Mouse (Mus musculus) liver, embryonic 12.5 days (tissue): Measurements from ENCODE around the gene Fmr1. TPM values are rescaled to one million over a fixed set of nuclear protein-coding genes. Genes with fewer than 3 reads are reported as not detected.
"Not testable (repeated sequence)": the region's sequence is repeated elsewhere in the genome, so short reads cannot be mapped to it uniquely, and the experiment has no call there.

ENCODE experiments used
- ATAC-seq: fragments of 200-750 bp; cut with Nextera tagmentation; 2 replicates; pipeline ENCODE4 v1.8.0; 2017; ENCODE audit warnings: moderate number of reproducible peaks, mild to moderate bottlenecking, moderate library complexity
- H3K27ac ChIP-seq: fragments of 300-500 bp; sonication (generic); 2 replicates; pipeline ENCODE4 v1.5.1; 2016; ENCODE audit warnings: mild to moderate bottlenecking
- H3K27me3 ChIP-seq: fragments of 300-500 bp; sonication (generic); replicated peaks from 2 replicates; pipeline ENCODE4 v1.6.1; 2016; ENCODE audit warnings: mild to moderate bottlenecking, moderate library complexity
- H3K36me3 ChIP-seq: fragments of 300-500 bp; sonication (generic); 2 replicates; pipeline ENCODE4 v1.6.1; 2016; ENCODE audit warnings: mild to moderate bottlenecking, moderate library complexity
- H3K4me1 ChIP-seq: fragments of 300-500 bp; sonication (generic); 2 replicates; pipeline ENCODE4 v1.6.1; 2016
- H3K4me2 ChIP-seq: fragments of 300-500 bp; sonication (generic); 2 replicates; pipeline ENCODE4 v1.6.1; 2016; ENCODE audit warnings: mild to moderate bottlenecking, moderate library complexity
- H3K4me3 ChIP-seq: fragments of 300-500 bp; sonication (generic); 2 replicates; pipeline ENCODE4 v1.5.1; 2016; ENCODE audit warnings: mild to moderate bottlenecking, moderate library complexity
- H3K9ac ChIP-seq: fragments of 300-500 bp; sonication (generic); 2 replicates; pipeline ENCODE4 v1.6.1; 2016; ENCODE audit warnings: mild to moderate bottlenecking, moderate library complexity
- H3K9me3 ChIP-seq: fragments of 300-500 bp; sonication (generic); replicated peaks from 2 replicates; pipeline ENCODE4 v1.6.1; 2016; ENCODE audit warnings: mild to moderate bottlenecking, moderate library complexity
- WGBS: fragments of 180-500 bp; shearing (Covaris S2); methylation state at CpG from one replicate; pipeline ENCODE4 v1.1.7; 2016; ENCODE audit not compliant: insufficient replicate concordance; 5-methylcytosine and 5-hydroxymethylcytosine counted together
- polyA plus RNA-seq: library from polyadenylated mRNA; unstranded; fragments of >200 nt; fragmentation: Nextera tagmentation; extraction: Ambion mirVana; gene quantifications from 2 replicates; pipeline ENCODE4 v1.2.1, GENCODE M21; 2016

Gene Fmr1
- polyA plus RNA-seq = 42.4 and 44.2 TPM in 2 replicates

DNA sequence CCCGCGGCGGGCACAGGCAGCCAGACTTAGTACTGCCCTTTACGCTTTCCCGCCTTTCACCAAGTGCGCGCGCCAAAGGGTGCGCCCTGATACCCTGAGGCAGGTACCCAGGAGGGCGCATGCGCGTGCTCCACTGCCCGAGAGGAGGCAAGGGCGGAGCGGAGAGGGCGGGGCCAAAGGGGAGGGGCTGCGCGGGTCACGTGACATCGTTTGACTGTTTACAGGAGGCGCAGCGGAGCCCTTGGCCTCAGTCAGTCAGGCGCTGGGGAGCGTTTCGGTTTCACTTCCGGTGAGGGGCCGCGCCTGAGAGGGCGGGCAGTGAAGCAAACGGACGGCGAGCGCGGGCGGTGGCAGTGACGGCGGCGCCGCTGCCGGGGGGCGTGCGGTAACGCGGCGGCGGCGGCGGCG, at the start of gene Fmr1:
TSS of gene Fmr1 (plus strand) at position 209 of the 408 bp plus-strand sequence.
- H3K4me2 ChIP-seq = peak within 1 kb of the TSS; percentile 68

GRCm38 (mm10) chrX:68641603-68642002, 36.7 kb upstream of the Fmr1 start:
- H3K27me3 ChIP-seq = no peaks in the 10 kb centered on the region
- no peaks in the 10 kb centered on the region for H3K9me3 ChIP-seq
- ATAC-seq = no peak
- 27% methylated on average over 1 of the region's 1 CpGs for WGBS
- no peaks in the 10 kb centered on the region for H3K36me3 ChIP-seq
- no peak overlapping the region for H3K27ac ChIP-seq
- no peak overlapping the region for H3K9ac ChIP-seq
- H3K4me2 ChIP-seq = no peak overlapping the region
- H3K4me3 ChIP-seq = no peak overlapping the region
- no peaks in the 10 kb centered on the region for H3K4me1 ChIP-seq

More for the DNA sequence above, at the start of gene Fmr1:
- Histone ChIP-seq H3K27me3 (peaks cover 11% of the 10 kb centered on the region), H3K36me3 (no peaks in the 10 kb centered on the region), H3K9ac (peak within 1 kb of the TSS; percentile 90), H3K27ac (peak within 1 kb of the TSS; percentile 92), H3K4me3 (peak within 1 kb of the TSS; percentile 76), H3K4me1 (peaks cover 9% of the 10 kb centered on the region), H3K9me3 (no peaks in the 10 kb centered on the region)
- WGBS = 12% methylated on average over 13 of the region's 49 CpGs
- peak; percentile 97 for ATAC-seq

- 56% methylated on average over 7 of the region's 7 CpGs for WGBS
- Histone ChIP-seq H3K27ac (no peak overlapping the region), H3K4me2 (no peak overlapping the region), H3K9ac (no peak overlapping the region), H3K4me1 (no peaks in the 10 kb centered on the region), H3K27me3 (no peaks in the 10 kb centered on the region), H3K36me3 (no peaks in the 10 kb centered on the region), H3K9me3 (no peaks in the 10 kb centered on the region), H3K4me3 (no peak overlapping the region)
- no peak for ATAC-seq
These were observed 33.0 kb upstream of the Fmr1 start for GRCm38 (mm10) chrX:68645154-68645919.

DNA sequence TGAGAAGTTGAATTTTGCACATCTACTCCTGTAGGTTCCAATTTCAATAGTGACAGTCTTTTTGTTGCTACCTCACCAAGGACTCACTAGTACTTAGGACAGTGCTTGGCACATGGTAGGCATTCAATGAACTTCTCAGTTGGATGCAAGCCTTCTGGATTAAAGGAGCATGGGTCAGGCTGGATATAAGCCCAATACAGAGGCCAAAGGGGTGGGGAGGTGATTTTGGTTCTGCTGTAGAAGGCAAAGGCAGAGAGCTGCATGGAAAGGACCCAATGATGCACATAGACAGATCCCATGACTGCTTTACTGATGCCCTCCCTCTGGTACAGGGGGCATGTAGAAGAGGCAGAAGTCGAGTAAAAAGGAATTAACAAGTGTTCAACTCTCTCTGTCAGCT, 833 bp upstream of the Fmr1 start:
- H3K4me3 ChIP-seq = peak overlapping the region; percentile 76
- peaks cover 9% of the 10 kb centered on the region for H3K4me1 ChIP-seq
- 14% methylated on average over 1 of the region's 1 CpGs for WGBS
- H3K4me2 ChIP-seq = peak overlapping the region; percentile 68
- peak overlapping the region; percentile 92; the same call in 1 of the 2 replicates for H3K27ac ChIP-seq
- H3K27me3 ChIP-seq = peaks cover 11% of the 10 kb centered on the region
- H3K36me3 ChIP-seq = no peaks in the 10 kb centered on the region
- H3K9me3 ChIP-seq = no peaks in the 10 kb centered on the region
- 0 out of 2 replicates have a peak, but pooled peaks have one; percentile 0 for ATAC-seq
- peak overlapping the region; percentile 68; the same call in 1 of the 2 replicates for H3K9ac ChIP-seq

- H3K4me1 ChIP-seq = peaks cover 9% of the 10 kb centered on the region
- peak; percentile 65 for ATAC-seq
- peak overlapping the region; percentile 92 for H3K27ac ChIP-seq
- no peaks in the 10 kb centered on the region for H3K36me3 ChIP-seq
- WGBS = 6% methylated on average over 28 of the region's 67 CpGs
- H3K4me3 ChIP-seq = peak overlapping the region; percentile 76
- peak overlapping the region; percentile 90 for H3K9ac ChIP-seq
- H3K4me2 ChIP-seq = peak overlapping the region; percentile 68
- peaks cover 11% of the 10 kb centered on the region for H3K27me3 ChIP-seq
- H3K9me3 ChIP-seq = no peaks in the 10 kb centered on the region
These were observed 610 bp downstream of the Fmr1 start for GRCm38 (mm10) chrX:68678815-68679486.

- Histone ChIP-seq H3K9me3 (no peaks in the 10 kb centered on the region), H3K4me1 (peaks cover 10% of the 10 kb centered on the region; the same call in 1 of the 2 replicates), H3K36me3 (no peaks in the 10 kb centered on the region), H3K4me3 (no peak overlapping the region), H3K27ac (no peak overlapping the region), H3K27me3 (no peaks in the 10 kb centered on the region), H3K9ac (no peak overlapping the region), H3K4me2 (no peak overlapping the region)
- ATAC-seq = no peak
- WGBS = 72% methylated on average over 2 of the region's 2 CpGs
These were observed 6.4 kb downstream of the Fmr1 start for GRCm38 (mm10) chrX:68684706-68685105.

DNA sequence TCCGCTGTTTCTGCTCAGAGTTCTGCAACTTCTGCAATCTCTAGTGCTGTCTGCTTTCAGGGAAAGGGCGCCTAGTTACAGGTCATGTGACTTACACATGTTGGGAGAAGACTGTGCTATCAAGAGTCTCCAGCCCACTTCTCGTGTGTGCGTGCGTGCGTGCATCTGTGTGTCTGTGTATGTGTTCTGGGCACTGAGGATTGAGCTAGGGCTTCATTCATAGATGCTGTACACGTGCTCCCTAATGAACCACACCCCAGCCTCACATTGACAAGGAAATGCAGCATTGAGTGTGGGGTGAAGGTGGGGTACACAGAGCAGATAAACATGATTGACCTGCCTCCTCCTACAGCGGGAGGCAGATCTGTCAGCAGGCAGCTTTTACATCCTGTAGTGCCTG, 13.6 kb downstream of the Fmr1 start:
- H3K4me2 ChIP-seq, H3K9me3 ChIP-seq, H3K27me3 ChIP-seq, H3K9ac ChIP-seq, H3K27ac ChIP-seq, H3K4me1 ChIP-seq, H3K4me3 ChIP-seq: not testable (repeated sequence)
- H3K36me3 ChIP-seq = peaks cover 11% of the 10 kb centered on the region
- peak; percentile 47; the same call in 1 of the 2 replicates for ATAC-seq
- 71% methylated on average over 8 of the region's 8 CpGs for WGBS

DNA sequence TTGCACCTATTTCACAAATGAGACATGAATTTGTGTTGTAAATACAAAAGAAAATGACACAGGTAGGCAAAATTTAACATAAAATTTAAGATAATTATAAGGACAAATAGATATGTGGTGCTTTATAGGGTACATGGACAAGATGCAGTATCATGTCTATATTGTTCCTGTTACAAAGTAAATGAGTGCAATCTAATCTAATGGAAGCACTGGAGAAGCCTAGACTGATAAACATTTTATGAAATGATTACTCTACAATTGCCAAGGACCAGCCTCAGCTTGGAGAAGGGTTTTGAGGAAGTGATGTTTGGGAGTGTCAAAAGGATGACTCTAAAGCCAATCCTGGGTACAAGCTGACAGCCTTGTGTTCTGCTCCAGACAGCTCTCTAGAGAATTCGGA, 58.6 kb downstream of the Fmr1 start:
- ATAC-seq = no peak
- Histone ChIP-seq H3K4me3 (no peak overlapping the region), H3K4me2 (no peak overlapping the region), H3K36me3 (no peaks in the 10 kb centered on the region), H3K9me3 (no peaks in the 10 kb centered on the region), H3K27ac (no peak overlapping the region), H3K4me1 (no peaks in the 10 kb centered on the region), H3K9ac (no peak overlapping the region), H3K27me3 (no peaks in the 10 kb centered on the region)
- WGBS = 59% methylated on average over 1 of the region's 1 CpGs

DNA sequence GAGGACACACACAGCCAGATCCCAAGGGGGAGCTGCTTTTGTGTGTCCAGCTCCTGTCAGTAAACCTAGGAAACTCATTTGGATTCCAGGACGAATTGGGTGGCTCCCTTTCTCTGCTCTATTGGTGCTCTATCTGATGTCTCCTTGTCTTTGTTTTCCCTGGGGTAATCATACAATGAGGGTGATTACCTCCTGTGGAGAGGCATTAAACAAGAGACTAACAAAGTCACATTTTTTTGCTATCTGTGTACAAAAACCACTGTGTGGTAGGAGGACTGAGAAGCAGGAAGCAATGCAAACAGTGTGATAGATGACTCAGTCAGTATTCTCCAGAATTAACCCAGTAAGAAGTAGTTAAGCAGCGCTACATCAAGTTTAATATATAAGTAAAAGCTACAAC, 61.7 kb downstream of the Fmr1 start:
- ATAC-seq = no peak
- H3K4me1 ChIP-seq = no peaks in the 10 kb centered on the region
- 33% methylated on average over 2 of the region's 2 CpGs for WGBS

DNA sequence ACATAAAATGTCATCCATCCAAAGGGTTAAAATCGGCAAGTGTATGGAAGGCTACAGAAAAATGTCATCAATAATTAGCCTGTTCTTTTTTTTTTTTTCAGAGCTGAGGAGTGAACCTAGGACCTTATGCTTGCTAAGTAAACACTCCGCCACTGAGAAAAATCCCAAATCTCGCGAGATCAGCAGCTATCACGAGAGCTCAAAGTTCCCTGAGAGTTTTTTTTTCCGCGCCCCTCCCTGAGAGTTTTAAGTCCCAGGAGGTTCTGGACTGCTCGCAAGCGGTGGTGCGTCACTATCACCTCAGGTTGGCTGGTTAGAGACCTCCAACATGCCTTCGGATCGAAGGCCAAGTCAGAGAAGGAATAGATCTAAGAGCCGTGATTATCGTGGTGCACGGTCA, 83.3 kb downstream of the Fmr1 start, which contains the start of gene Fmr1nb:
TSS of gene Fmr1nb (plus strand) at position 234 of the 400 bp plus-strand sequence.
- ATAC-seq = no peak
- Histone ChIP-seq H3K9me3 (no peaks in the 10 kb centered on the region), H3K4me3 (no peak within 1 kb of the TSS), H3K9ac (no peak within 1 kb of the TSS), H3K27ac (no peak within 1 kb of the TSS), H3K4me1 (no peaks in the 10 kb centered on the region), H3K4me2 (no peak within 1 kb of the TSS), H3K27me3 (no peaks in the 10 kb centered on the region), H3K36me3 (no peaks in the 10 kb centered on the region)
- 73% methylated on average over 15 of the region's 15 CpGs for WGBS

More for the DNA sequence above, 61.7 kb downstream of the Fmr1 start:
- no peak overlapping the region for H3K9ac ChIP-seq
- no peak overlapping the region for H3K4me2 ChIP-seq
- H3K36me3 ChIP-seq = no peaks in the 10 kb centered on the region
- H3K27me3 ChIP-seq = no peaks in the 10 kb centered on the region
- H3K4me3 ChIP-seq = no peak overlapping the region
- H3K27ac ChIP-seq = no peak overlapping the region
- H3K9me3 ChIP-seq = no peaks in the 10 kb centered on the region
